Mouse (Mus musculus): Measurements from ENCODE around the gene Arhgef25. TPM values are rescaled to one million over a fixed set of nuclear protein-coding genes. Genes with fewer than 3 reads are reported as not detected.
A peak's percentile ranks its signal among the peaks of the same experiment; 100 is the strongest.

Gene Arhgef25
- polyA plus RNA-seq, 1 experiment from 2014 or later: 24.8 TPM

DNA sequence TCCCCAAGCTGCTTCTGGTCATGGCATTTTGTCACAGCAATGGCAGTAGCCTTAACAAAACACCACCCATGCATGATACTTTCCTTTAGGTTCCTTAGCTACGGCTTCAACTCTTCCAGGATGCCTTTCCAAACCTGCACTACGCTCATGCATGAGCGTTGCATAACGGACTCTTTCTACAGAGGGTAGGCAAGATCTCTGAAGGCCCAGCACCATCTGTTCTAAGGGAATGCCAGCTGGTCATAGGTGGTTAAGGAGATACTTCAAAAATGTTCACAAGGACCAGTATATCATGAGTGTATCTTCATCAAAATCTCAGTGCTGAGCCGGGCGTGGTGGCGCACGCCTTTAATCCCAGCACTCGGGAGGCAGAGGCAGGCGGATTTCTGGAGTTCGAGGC, 26.6 kb upstream of the Arhgef25 start:
- Histone ChIP-seq H3K27me3 (ENCODE audit: low read depth, poor library complexity, severe bottlenecking) (no peaks in the 10 kb centered on the region), H3K4me1 (peaks cover 4% of the 10 kb centered on the region; the same call in 1 of the 2 replicates), H3K36me3 (no peaks in the 10 kb centered on the region), H3K4me3 (no peak overlapping the region), H3K9me3 (replicated peaks) (no peaks in the 10 kb centered on the region), H3K27ac (replicated peaks) (no peak overlapping the region)
- WGBS: 93% methylated on average over 11 of the region's 11 CpGs
- DNase-seq (ENCODE audit: low spot score): no peak

DNA sequence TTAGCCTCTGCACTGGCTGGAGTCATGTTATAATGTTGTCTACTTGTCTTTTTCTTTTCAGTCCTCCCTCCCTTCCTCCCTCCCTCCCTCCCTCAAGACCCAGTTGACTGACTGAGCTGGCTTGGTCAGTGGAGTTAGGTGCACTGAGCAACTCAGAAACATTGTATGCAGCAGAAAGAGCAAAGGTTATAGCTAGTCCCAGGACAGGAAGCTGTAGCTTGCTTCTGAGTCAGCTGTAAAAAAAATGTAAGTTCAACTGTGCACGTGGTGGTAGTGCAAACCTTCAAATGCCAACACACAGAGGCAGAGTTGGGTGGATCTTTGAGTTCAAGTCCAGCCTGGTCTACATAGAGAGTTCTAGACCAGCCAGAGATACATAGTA, 24.5 kb upstream of the Arhgef25 start:
- no peaks in the 10 kb centered on the region for H3K36me3 ChIP-seq
- 67% methylated on average over 1 of the region's 1 CpGs for WGBS
- H3K27me3 ChIP-seq (ENCODE audit: low read depth, poor library complexity, severe bottlenecking): 0 out of 2 replicates have a peak, but pooled peaks cover 3% of the 10 kb centered on the region
- peaks cover 22% of the 10 kb centered on the region for H3K4me1 ChIP-seq
- DNase-seq (ENCODE audit: low spot score): no peak
- no peak overlapping the region for H3K27ac ChIP-seq (replicated peaks)
- no peaks in the 10 kb centered on the region for H3K9me3 ChIP-seq (replicated peaks)
- H3K4me3 ChIP-seq: no peak overlapping the region

DNA sequence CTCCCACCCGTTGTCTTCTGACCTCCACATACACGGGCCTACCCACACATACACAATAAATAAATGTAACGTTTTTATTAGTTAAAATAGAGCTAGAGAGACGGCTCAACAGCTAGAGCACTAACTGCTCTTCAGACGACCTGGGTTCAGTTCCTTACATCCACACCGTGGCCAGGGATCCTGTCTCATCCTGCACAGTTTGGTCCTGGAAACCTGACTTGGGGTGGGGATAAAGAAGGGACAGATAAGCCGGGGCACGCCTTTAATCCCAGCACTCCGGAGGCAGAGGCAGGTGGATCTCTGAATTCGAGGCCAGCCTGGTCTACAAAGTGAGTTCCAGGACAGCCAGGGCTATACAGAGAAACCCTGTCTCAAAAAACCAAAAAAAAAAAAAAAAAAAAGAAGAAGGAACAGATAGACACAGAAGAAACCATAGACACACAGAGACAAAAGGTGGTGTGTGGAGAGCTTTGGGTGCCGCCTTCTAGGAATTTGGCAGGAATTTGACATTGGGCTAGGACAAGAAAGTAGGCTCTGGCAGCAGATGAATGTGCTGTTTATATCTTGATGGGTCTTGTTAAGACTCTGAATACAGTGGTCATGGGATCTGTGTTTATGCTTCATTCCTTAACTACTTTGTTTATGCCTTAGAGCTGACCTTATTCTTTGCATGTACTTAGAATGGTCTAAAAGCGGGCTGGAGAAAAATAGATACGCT, 24.0 kb upstream of the Arhgef25 start:
- peaks cover 23% of the 10 kb centered on the region for H3K4me1 ChIP-seq
- 0 out of 2 replicates have a peak, but pooled peaks cover 3% of the 10 kb centered on the region for H3K27me3 ChIP-seq (ENCODE audit: low read depth, poor library complexity, severe bottlenecking)
- no peaks in the 10 kb centered on the region for H3K9me3 ChIP-seq (replicated peaks)
- no peak overlapping the region for H3K4me3 ChIP-seq
- no peak for DNase-seq (ENCODE audit: low spot score)
- no peak overlapping the region for H3K27ac ChIP-seq (replicated peaks)
- H3K36me3 ChIP-seq: no peaks in the 10 kb centered on the region
- WGBS: 87% methylated on average over 13 of the region's 13 CpGs

DNA sequence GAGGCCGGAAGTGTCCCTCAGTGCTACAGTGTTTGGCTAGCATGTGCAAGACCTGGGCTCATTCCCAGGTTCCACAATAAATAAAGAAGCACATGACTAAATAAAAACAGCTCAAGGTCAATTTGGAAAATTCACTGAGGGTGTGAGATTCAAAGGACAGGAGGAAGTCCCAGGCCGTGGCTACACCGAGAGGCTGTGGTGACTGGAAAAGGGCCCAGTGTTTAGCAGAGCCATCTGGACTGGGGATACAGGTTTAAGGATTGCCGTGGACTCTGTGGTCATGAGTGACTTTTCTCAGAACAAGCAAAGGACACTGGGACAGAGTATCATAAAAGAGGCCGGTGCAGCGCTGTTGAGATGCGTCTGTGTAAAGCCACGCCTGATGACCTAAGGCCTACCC, 23.4 kb upstream of the Arhgef25 start:
- H3K27me3 ChIP-seq (ENCODE audit: low read depth, poor library complexity, severe bottlenecking): 0 out of 2 replicates have a peak, but pooled peaks cover 3% of the 10 kb centered on the region
- 96% methylated on average over 8 of the region's 8 CpGs for WGBS
- no peak for DNase-seq (ENCODE audit: low spot score)
- H3K27ac ChIP-seq (replicated peaks): no peak overlapping the region
- peaks cover 6% of the 10 kb centered on the region for H3K36me3 ChIP-seq
- H3K4me3 ChIP-seq: no peak overlapping the region
- H3K9me3 ChIP-seq (replicated peaks): no peaks in the 10 kb centered on the region
- peaks cover 23% of the 10 kb centered on the region for H3K4me1 ChIP-seq

- Histone ChIP-seq H3K4me1 (peaks cover 23% of the 10 kb centered on the region), H3K9me3 (replicated peaks) (no peaks in the 10 kb centered on the region), H3K27me3 (ENCODE audit: low read depth, poor library complexity, severe bottlenecking) (0 out of 2 replicates have a peak, but pooled peaks cover 3% of the 10 kb centered on the region), H3K27ac (replicated peaks) (peak within 1 kb of the TSS; percentile 87), H3K36me3 (peaks cover 24% of the 10 kb centered on the region), H3K4me3 (peak within 1 kb of the TSS; percentile 96)
- WGBS: under 1% methylated on average over 47 of the region's 47 CpGs
- peak; percentile 87 for DNase-seq (ENCODE audit: low spot score)
Observed at GRCm38 (mm10) chr10:127211414-127211854, 21.6 kb upstream of the Arhgef25 start, which contains the start of gene Pip4k2c. Gene Pip4k2c (minus strand): TSS chr10:127211585.

DNA sequence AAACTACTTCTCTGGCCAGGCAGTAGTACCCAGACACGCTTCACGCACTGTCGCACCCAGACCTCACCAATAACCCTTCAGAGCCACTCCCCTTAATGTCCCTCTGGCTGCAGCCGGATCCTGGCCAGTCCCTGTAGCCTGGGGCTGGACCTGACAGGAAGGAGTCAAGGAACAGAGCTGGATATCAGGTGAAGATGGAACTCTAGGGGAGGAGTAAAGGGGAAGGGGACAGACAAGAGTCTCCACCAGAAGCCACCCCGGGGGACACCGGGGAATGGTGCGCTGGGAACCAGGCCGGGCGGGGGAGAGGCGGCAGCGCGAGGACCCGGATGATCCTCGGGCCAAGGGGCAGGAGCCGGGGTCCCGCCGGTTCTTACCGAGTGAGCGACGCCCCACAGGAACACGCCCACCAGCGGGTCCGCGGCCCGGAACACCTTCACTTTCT, 21.1 kb upstream of the Arhgef25 start:
- Histone ChIP-seq H3K9me3 (replicated peaks) (no peaks in the 10 kb centered on the region), H3K27ac (replicated peaks) (peak overlapping the region; percentile 87), H3K36me3 (peaks cover 29% of the 10 kb centered on the region), H3K4me1 (peaks cover 23% of the 10 kb centered on the region), H3K4me3 (peak overlapping the region; percentile 96), H3K27me3 (ENCODE audit: low read depth, poor library complexity, severe bottlenecking) (0 out of 2 replicates have a peak, but pooled peaks cover 3% of the 10 kb centered on the region)
- WGBS: under 1% methylated on average over 25 of the region's 25 CpGs
- no peak for DNase-seq (ENCODE audit: low spot score)

DNA sequence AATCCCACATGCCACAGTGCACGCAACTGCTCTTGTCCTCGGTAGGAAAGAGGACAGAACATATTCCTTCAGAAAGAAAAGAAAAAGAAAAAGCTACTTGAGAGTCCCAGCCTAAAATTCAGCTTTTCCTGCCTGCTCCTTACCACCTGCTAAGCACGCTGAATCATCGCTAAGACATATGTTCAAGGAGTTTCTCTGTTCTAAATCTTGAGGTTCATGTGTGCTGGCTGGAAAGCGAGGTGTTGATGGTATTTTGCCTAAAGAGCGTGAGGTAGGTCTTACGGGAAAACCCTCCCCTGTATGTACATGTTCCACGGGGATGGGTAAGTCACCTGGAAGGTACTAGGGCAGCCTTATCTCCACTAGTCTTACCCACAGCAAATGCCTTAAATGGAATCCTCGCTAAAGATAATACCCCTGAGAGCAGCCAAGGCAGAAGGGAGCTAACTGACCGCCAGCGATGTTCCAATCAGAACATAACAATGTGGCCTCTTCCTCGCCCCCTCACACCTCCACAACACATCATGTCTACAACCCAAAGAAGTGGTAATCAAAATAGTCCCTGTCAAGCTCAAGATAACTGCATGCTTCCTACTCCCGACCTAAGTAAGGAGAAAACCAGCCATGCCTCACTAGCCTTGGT, 20.2 kb upstream of the Arhgef25 start:
- WGBS: 89% methylated on average over 13 of the region's 13 CpGs
- H3K4me3 ChIP-seq: peak overlapping the region; percentile 96
- DNase-seq (ENCODE audit: low spot score): no peak
- no peak overlapping the region for H3K27ac ChIP-seq (replicated peaks)
- H3K36me3 ChIP-seq: peaks cover 38% of the 10 kb centered on the region
- no peaks in the 10 kb centered on the region for H3K9me3 ChIP-seq (replicated peaks)
- 0 out of 2 replicates have a peak, but pooled peaks cover 3% of the 10 kb centered on the region for H3K27me3 ChIP-seq (ENCODE audit: low read depth, poor library complexity, severe bottlenecking)
- H3K4me1 ChIP-seq: peaks cover 23% of the 10 kb centered on the region

GRCm38 (mm10) chr10:127208921-127209320, 19.0 kb upstream of the Arhgef25 start:
- H3K27ac ChIP-seq (replicated peaks): no peak overlapping the region
- peaks cover 48% of the 10 kb centered on the region for H3K36me3 ChIP-seq
- no peaks in the 10 kb centered on the region for H3K9me3 ChIP-seq (replicated peaks)
- no peak for DNase-seq (ENCODE audit: low spot score)
- H3K27me3 ChIP-seq (ENCODE audit: low read depth, poor library complexity, severe bottlenecking): 0 out of 2 replicates have a peak, but pooled peaks cover 3% of the 10 kb centered on the region
- peaks cover 23% of the 10 kb centered on the region for H3K4me1 ChIP-seq
- H3K4me3 ChIP-seq: no peak overlapping the region
- 89% methylated on average over 4 of the region's 4 CpGs for WGBS

- Histone ChIP-seq H3K27ac (replicated peaks) (no peak overlapping the region), H3K9me3 (replicated peaks) (no peaks in the 10 kb centered on the region), H3K4me3 (no peak overlapping the region), H3K27me3 (ENCODE audit: low read depth, poor library complexity, severe bottlenecking) (0 out of 2 replicates have a peak, but pooled peaks cover 3% of the 10 kb centered on the region), H3K4me1 (peaks cover 9% of the 10 kb centered on the region), H3K36me3 (peaks cover 78% of the 10 kb centered on the region)
- no peak for DNase-seq (ENCODE audit: low spot score)
- WGBS: 88% methylated on average over 10 of the region's 10 CpGs
Observed at GRCm38 (mm10) chr10:127205373-127205772, 15.5 kb upstream of the Arhgef25 start.

GRCm38 (mm10) chr10:127204589-127204988, 14.7 kb upstream of the Arhgef25 start:
- Histone ChIP-seq H3K27ac (replicated peaks) (no peak overlapping the region; the same call in 1 of the 2 replicates), H3K36me3 (peaks cover 86% of the 10 kb centered on the region), H3K9me3 (replicated peaks) (no peaks in the 10 kb centered on the region), H3K4me1 (peaks cover 3% of the 10 kb centered on the region; the same call in 1 of the 2 replicates), H3K27me3 (ENCODE audit: low read depth, poor library complexity, severe bottlenecking) (no peaks in the 10 kb centered on the region), H3K4me3 (no peak overlapping the region)
- WGBS: 86% methylated on average over 5 of the region's 5 CpGs
- no peak for DNase-seq (ENCODE audit: low spot score)

DNA sequence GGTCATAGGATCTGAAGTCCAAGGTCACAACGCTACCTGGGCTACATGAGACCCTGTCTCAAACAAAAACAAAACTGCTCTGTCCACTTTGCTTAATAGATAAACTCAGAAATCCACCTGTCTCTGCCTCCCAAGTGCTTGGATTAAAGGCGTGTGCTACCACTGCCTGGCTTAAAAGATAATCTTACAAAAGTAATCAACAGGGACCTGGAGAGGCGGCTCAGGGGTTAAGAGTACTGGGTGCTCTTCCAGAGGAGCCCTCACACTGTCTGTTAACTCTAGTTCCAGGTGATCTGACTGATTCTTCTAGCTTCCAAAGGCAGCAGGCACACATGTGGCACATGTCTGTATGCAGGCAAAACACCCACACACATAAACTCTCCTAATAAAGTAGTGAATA, 13.2 kb upstream of the Arhgef25 start:
- Histone ChIP-seq H3K27ac (replicated peaks) (no peak overlapping the region), H3K9me3 (replicated peaks) (no peaks in the 10 kb centered on the region), H3K4me1 (0 out of 2 replicates have a peak, but pooled peaks cover under 1% of the 10 kb centered on the region), H3K36me3 (peaks cover 94% of the 10 kb centered on the region), H3K4me3 (no peak overlapping the region), H3K27me3 (ENCODE audit: low read depth, poor library complexity, severe bottlenecking) (no peaks in the 10 kb centered on the region)
- DNase-seq (ENCODE audit: low spot score): no peak
- WGBS: 84% methylated on average over 3 of the region's 3 CpGs

- H3K4me1 ChIP-seq: peaks cover 26% of the 10 kb centered on the region
- WGBS: 86% methylated on average over 8 of the region's 8 CpGs
- H3K4me3 ChIP-seq: no peak overlapping the region
- no peaks in the 10 kb centered on the region for H3K27me3 ChIP-seq (ENCODE audit: low read depth, poor library complexity, severe bottlenecking)
- H3K36me3 ChIP-seq: peaks cover 77% of the 10 kb centered on the region
- H3K27ac ChIP-seq (replicated peaks): no peak overlapping the region
- no peaks in the 10 kb centered on the region for H3K9me3 ChIP-seq (replicated peaks)
- DNase-seq (ENCODE audit: low spot score): no peak
Observed at GRCm38 (mm10) chr10:127200279-127200678, 10.4 kb upstream of the Arhgef25 start.

- Histone ChIP-seq H3K36me3 (peaks cover 68% of the 10 kb centered on the region), H3K4me3 (no peak overlapping the region)
- WGBS: 88% methylated on average over 11 of the region's 11 CpGs
Observed at GRCm38 (mm10) chr10:127199474-127199873, 9.6 kb upstream of the Arhgef25 start.

More at GRCm38 (mm10) chr10:127199474-127199873, 9.6 kb upstream of the Arhgef25 start:
- no peak for DNase-seq (ENCODE audit: low spot score)
- Histone ChIP-seq H3K27me3 (ENCODE audit: low read depth, poor library complexity, severe bottlenecking) (no peaks in the 10 kb centered on the region), H3K27ac (replicated peaks) (no peak overlapping the region), H3K4me1 (peaks cover 34% of the 10 kb centered on the region), H3K9me3 (replicated peaks) (no peaks in the 10 kb centered on the region)

Data from midbrain, embryonic 10.5 days (tissue).